Mouse (Mus musculus) A20 (cell line): ENCODE results near the gene Lhpp.
"Not testable (repeated sequence)": the region's sequence is repeated elsewhere in the genome, so short reads cannot be mapped to it uniquely, and the experiment has no call there.

Experiments used
- DNase-seq: peaks from one replicate; pipeline ENCODE4 v3.0.0-alpha.2; 2011; ENCODE audit warnings: low read depth, low spot score

The Lhpp gene

GRCm38 (mm10) chr7:132646514-132646913, 36.1 kb downstream of the Lhpp start:
- DNase-seq = no peak

- DNase-seq = no peak
Observed at GRCm38 (mm10) chr7:132654412-132654811, 44.0 kb downstream of the Lhpp start.

- peak; percentile 91 for DNase-seq
Observed at GRCm38 (mm10) chr7:132656075-132656474, 45.6 kb downstream of the Lhpp start.

GRCm38 (mm10) chr7:132656548-132656947, 46.1 kb downstream of the Lhpp start:
- DNase-seq = peak; percentile 84

- DNase-seq = no peak
Observed at GRCm38 (mm10) chr7:132657371-132658057, 47.1 kb downstream of the Lhpp start.

GRCm38 (mm10) chr7:132658058-132658450, 47.6 kb downstream of the Lhpp start:
- no peak for DNase-seq

- no peak for DNase-seq
Observed at GRCm38 (mm10) chr7:132658688-132659087, 48.2 kb downstream of the Lhpp start.

GRCm38 (mm10) chr7:132659633-132660032, 49.2 kb downstream of the Lhpp start:
- DNase-seq = no peak

GRCm38 (mm10) chr7:132662831-132663230, 52.4 kb downstream of the Lhpp start:
- not testable (repeated sequence) for DNase-seq

- DNase-seq = no peak
Observed at GRCm38 (mm10) chr7:132664815-132665214, 54.4 kb downstream of the Lhpp start.

GRCm38 (mm10) chr7:132665664-132666382, 55.4 kb downstream of the Lhpp start:
- DNase-seq = no peak

- DNase-seq = no peak
Observed at GRCm38 (mm10) chr7:132666516-132666915, 56.1 kb downstream of the Lhpp start.

GRCm38 (mm10) chr7:132668604-132669003, 58.2 kb downstream of the Lhpp start:
- no peak for DNase-seq

- DNase-seq = no peak
Observed at GRCm38 (mm10) chr7:132669999-132670862, 59.8 kb downstream of the Lhpp start.

- DNase-seq = no peak
Observed at GRCm38 (mm10) chr7:132670863-132671165, 60.4 kb downstream of the Lhpp start.

- peak; percentile 33 for DNase-seq
Observed at GRCm38 (mm10) chr7:132672481-132672959, 62.1 kb downstream of the Lhpp start.

- DNase-seq = no peak
Observed at GRCm38 (mm10) chr7:132673931-132674755, 63.7 kb downstream of the Lhpp start.

GRCm38 (mm10) chr7:132675922-132676321, 65.5 kb downstream of the Lhpp start:
- DNase-seq = no peak

- no peak for DNase-seq
Observed at GRCm38 (mm10) chr7:132679117-132679516, 68.7 kb downstream of the Lhpp start.

GRCm38 (mm10) chr7:132679549-132679948, 69.1 kb downstream of the Lhpp start:
- no peak for DNase-seq

GRCm38 (mm10) chr7:132681296-132681695, 70.9 kb downstream of the Lhpp start:
- no peak for DNase-seq
